Mouse (Mus musculus) liver, embryonic 14.5 days (tissue): ENCODE data around the gene Tlk1.

Experiments used
- CTCF ChIP-seq: IDR thresholded peaks from 2 replicates; pipeline ENCODE4 v1.5.1; 2016; ENCODE audit warnings: antibody characterized with exemption, low read depth, control low read depth
- EP300 ChIP-seq: IDR thresholded peaks from 2 replicates; pipeline ENCODE4 v1.6.1; 2016; ENCODE audit warnings: antibody characterized with exemption, low read depth

DNA sequence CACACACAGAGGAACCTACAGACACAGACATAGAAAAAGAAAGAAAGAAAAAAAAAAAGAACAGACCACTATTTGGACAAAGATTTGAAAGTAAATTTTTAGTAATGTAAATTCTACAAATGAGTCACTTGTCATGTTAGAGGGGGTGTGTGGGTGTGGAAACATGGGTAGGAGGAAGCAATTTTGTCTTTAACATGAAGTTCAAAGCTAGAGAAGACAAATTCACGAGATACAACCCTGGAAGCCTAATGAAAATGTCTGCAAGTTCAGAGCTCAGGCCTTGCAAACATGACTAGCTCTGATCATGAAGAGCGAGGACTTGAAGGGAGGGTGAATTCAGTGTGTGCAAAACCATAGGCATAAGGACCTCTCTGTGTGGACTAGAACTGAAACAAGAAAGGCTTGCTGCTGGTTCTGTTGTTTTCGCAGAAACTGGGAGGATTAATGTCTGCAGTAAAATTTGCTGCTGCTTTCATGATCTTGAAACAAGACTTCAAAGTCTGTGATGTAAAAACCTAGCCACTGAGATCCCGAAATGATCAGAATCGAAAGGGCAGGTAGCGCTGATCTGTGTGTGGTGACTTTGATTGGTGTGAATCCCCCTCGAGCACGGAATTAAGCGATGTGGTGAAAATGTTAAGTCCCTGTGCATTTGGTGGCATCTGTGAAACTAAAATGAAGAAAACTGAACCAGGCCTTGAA is 19.3 kb upstream of the Tlk1 start:
- TF ChIP-seq CTCF = no peak
- no peak for TF ChIP-seq EP300
